Mouse (Mus musculus) hindbrain, postnatal 0 days (tissue): Measurements from ENCODE around the gene Rab19. TPM values are rescaled to one million over a fixed set of nuclear protein-coding genes. Genes with fewer than 3 reads are reported as not detected.
"Not testable (repeated sequence)": the region's sequence is repeated elsewhere in the genome, so short reads cannot be mapped to it uniquely, and the experiment has no call there.

Experiments used
- ATAC-seq: fragments of 200-750 bp; cut with Nextera tagmentation; 2 replicates; pipeline ENCODE4 v1.8.0; 2017; ENCODE audit warnings: mild to moderate bottlenecking, moderate TSS enrichment, moderate library complexity
- DNase-seq: peaks from one replicate; pipeline ENCODE4 v3.0.0-alpha.2; 2015; ENCODE audit warnings: low spot score
- H3K27ac ChIP-seq: fragments of 300-500 bp; sonication (generic); 2 replicates; pipeline ENCODE4 v1.5.1; 2014; ENCODE audit warnings: mild to moderate bottlenecking
- H3K27me3 ChIP-seq: fragments of 300-500 bp; sonication (generic); 2 replicates; pipeline ENCODE4 v1.6.1; 2014; ENCODE audit warnings: low read length, mixed read lengths; ENCODE audit not compliant: insufficient read depth
- H3K36me3 ChIP-seq: fragments of 300-500 bp; sonication (generic); 2 replicates; pipeline ENCODE4 v1.6.1; 2014; ENCODE audit warnings: low read length, mixed read lengths; ENCODE audit not compliant: insufficient read depth
- H3K4me1 ChIP-seq: fragments of 300-500 bp; sonication (generic); 2 replicates; pipeline ENCODE4 v1.6.1; 2014; ENCODE audit warnings: antibody characterized with exemption, low read length, mixed read lengths; ENCODE audit not compliant: insufficient read depth
- H3K4me2 ChIP-seq: fragments of 300-500 bp; sonication (generic); 2 replicates; pipeline ENCODE4 v1.6.1; 2014; ENCODE audit warnings: low read depth, mild to moderate bottlenecking, low read length, moderate library complexity, mixed read lengths
- H3K4me3 ChIP-seq: fragments of 300-500 bp; sonication (generic); 2 replicates; pipeline ENCODE4 v1.5.1; 2014; ENCODE audit warnings: low read length
- H3K9ac ChIP-seq: fragments of 300-500 bp; sonication (generic); replicated peaks from 2 replicates; pipeline ENCODE4 v1.6.1; 2014; ENCODE audit warnings: mild to moderate bottlenecking, low read length, moderate library complexity, mixed read lengths
- H3K9me3 ChIP-seq: fragments of 300-500 bp; sonication (generic); 2 replicates; pipeline ENCODE4 v1.6.1; 2016; ENCODE audit warnings: low read length, mixed read lengths
- CTCF ChIP-seq: IDR thresholded peaks from 2 replicates; pipeline ENCODE4 v1.5.1; 2016; ENCODE audit warnings: antibody characterized with exemption, control low read depth, low read depth
- WGBS: fragments of 180-500 bp; shearing (Covaris S2); extraction: QIAGEN DNeasy Blood & Tissue Kit; methylation state at CpG from one replicate; pipeline ENCODE4 v1.1.7; 2014; 5-methylcytosine and 5-hydroxymethylcytosine counted together
- polyA plus RNA-seq: library from polyadenylated mRNA; unstranded; fragments of >200 nt; fragmentation: Nextera tagmentation; extraction: Ambion mirVana; gene quantifications from 2 replicates; pipeline ENCODE4 v1.2.1, GENCODE M21; 2015
- total RNA-seq: library from RNA; depleted of rRNA; stranded (reverse); fragments of >200 nt; gene quantifications from 2 replicates; pipeline ENCODE4 v1.2.3, GENCODE M21; 2014; rRNA removed

Rab19 gene
- total and polyA plus RNA-seq, 2 experiments from 2014 or later = 0.33 to 0.47 TPM

DNA sequence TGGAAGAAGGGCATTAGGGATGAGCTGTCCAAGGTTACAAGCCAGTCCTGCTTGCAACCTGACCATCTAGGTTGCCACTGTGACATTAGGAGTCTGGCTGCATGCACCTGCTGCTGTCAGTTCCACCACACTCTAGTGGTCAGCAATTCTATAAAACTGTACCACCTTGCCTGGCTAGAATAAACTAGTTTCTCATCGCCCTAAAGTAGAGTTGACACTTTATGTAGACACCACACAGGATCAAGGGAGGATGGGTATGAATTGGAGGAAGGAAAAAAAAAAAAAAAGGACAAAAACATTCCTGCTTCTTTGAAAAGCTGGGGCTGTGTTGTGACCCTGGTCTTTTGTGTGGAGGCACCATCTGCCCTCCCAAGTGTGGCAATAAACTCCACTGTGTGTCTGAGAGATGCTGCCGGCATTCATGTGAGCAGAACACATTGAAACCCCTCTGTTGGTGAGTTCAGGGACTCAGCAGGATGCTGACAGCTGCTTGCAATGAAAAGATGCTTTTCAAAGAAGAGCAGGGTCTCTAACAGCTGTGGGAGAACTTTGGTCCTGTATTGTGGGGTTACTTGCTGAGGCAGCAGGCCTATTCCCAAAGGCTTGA lies 54.0 kb downstream of the Rab19 start:
- Histone ChIP-seq H3K4me3 (no peak overlapping the region), H3K9me3 (no peaks in the 10 kb centered on the region), H3K4me1 (no peaks in the 10 kb centered on the region), H3K27ac (no peak overlapping the region), H3K36me3 (no peaks in the 10 kb centered on the region), H3K9ac (no peak overlapping the region), H3K27me3 (no peaks in the 10 kb centered on the region), H3K4me2 (no peak overlapping the region)
- no peak for TF ChIP-seq CTCF
- 15% methylated on average over 2 of the region's 2 CpGs for WGBS
- DNase-seq (peak; percentile 15), ATAC-seq (0 out of 2 replicates have a peak, but pooled peaks have one; percentile 43)

DNA sequence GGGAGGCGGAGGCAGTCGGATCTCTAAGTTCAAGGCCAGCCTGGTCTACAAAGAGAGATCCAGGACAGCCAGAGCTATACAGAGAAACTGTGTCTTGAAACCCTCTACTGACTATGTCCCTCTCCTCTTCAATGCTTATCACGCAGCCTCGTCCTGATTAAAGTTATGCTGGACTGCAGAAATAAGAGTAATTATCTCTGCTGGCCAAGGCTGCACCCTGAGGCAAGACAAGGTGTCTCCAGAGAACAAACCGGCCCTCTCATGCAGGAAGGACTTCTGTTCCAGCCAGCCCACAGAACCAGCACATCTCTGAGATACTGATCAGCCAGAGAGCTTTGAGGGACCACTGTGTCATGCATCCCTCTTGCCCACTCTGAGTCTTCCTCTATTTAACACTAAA lies 54.9 kb downstream of the Rab19 start:
- no peak for TF ChIP-seq CTCF
- H3K9ac ChIP-seq = no peak overlapping the region
- no peaks in the 10 kb centered on the region for H3K9me3 ChIP-seq
- H3K27me3 ChIP-seq = no peaks in the 10 kb centered on the region
- DNase-seq (no peak), ATAC-seq (no peak)
- H3K4me2 ChIP-seq = no peak overlapping the region
- H3K4me1 ChIP-seq = no peaks in the 10 kb centered on the region
- no peak overlapping the region for H3K27ac ChIP-seq
- WGBS = 76% methylated on average over 5 of the region's 5 CpGs
- H3K4me3 ChIP-seq = no peak overlapping the region
- H3K36me3 ChIP-seq = no peaks in the 10 kb centered on the region

DNA sequence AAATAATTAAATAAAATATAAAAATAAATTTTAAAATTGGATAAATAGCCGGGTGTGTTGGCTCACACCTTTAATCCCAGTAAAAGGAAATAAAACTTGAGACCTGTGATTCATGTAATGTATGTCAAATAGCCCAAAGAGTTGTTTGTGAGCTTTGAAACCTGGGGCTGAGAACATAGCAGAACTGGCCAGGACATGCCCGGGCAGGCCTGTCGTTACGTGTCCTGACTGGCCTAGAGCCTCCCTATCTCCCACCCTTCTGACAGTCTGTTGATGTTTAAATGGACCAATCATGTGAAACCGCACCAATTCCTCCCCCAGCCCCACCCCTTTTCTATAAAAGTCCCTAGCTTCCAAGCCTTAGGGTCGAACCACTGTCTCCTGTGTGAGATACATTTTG lies 56.5 kb downstream of the Rab19 start:
- H3K4me2 ChIP-seq, H3K4me1 ChIP-seq, H3K9me3 ChIP-seq, H3K9ac ChIP-seq, H3K36me3 ChIP-seq, H3K27me3 ChIP-seq, DNase-seq, H3K27ac ChIP-seq, ATAC-seq, H3K4me3 ChIP-seq: not testable (repeated sequence)
- WGBS = 93% methylated on average over 6 of the region's 6 CpGs

Other genes starting within 250 kb of the Rab19 start
- 6.8 and 7.8 TPM in 2 replicates for gene Kdm7a, start 174.4 kb upstream of the Rab19 start, total RNA-seq
- gene Kdm7a, start 174.4 kb upstream of the Rab19 start, polyA plus RNA-seq = 2.0 and 2.2 TPM in 2 replicates
- gene Slc37a3, start 3.5 kb upstream of the Rab19 start, total RNA-seq = 25.0 and 45.6 TPM in 2 replicates
- 46.2 and 48.2 TPM in 2 replicates for gene Slc37a3, start 3.5 kb upstream of the Rab19 start, polyA plus RNA-seq
- 212 and 244 TPM in 2 replicates for gene Mkrn1, start 39.3 kb downstream of the Rab19 start, total RNA-seq
- gene Mkrn1, start 39.3 kb downstream of the Rab19 start, polyA plus RNA-seq = 204 and 219 TPM in 2 replicates
- gene Dennd2a, start 176.7 kb downstream of the Rab19 start, total RNA-seq = 19.2 and 30.4 TPM in 2 replicates
- gene Dennd2a, start 176.7 kb downstream of the Rab19 start, polyA plus RNA-seq = 13.2 and 14.6 TPM in 2 replicates
- gene Adck2, start 192.7 kb downstream of the Rab19 start, total RNA-seq = 14.8 and 18.8 TPM in 2 replicates
- gene Adck2, start 192.7 kb downstream of the Rab19 start, polyA plus RNA-seq = 35.6 and 36.9 TPM in 2 replicates
- gene Gm42420, start 204.6 kb downstream of the Rab19 start, total RNA-seq = not detected in 2 replicates
- gene Gm42420, start 204.6 kb downstream of the Rab19 start, polyA plus RNA-seq = 1.3 and 2.5 TPM in 2 replicates
- 212 and 454 TPM in 2 replicates for gene Ndufb2, start 211.4 kb downstream of the Rab19 start, total RNA-seq
- gene Ndufb2, start 211.4 kb downstream of the Rab19 start, polyA plus RNA-seq = 664 and 698 TPM in 2 replicates